Mouse (Mus musculus): ENCODE results near the gene Eml6.
A peak's percentile ranks its signal among the peaks of the same experiment; 100 is the strongest.
"Not testable (repeated sequence)": the region's sequence is repeated elsewhere in the genome, so short reads cannot be mapped to it uniquely, and the experiment has no call there.

The Eml6 gene

GRCm38 (mm10) chr11:29787473-29787872 lies 238.4 kb downstream of the Eml6 start:
- no peak for DNase-seq

GRCm38 (mm10) chr11:29786583-29787219 lies 239.1 kb downstream of the Eml6 start:
- DNase-seq, result no peak

- no peak for DNase-seq
Observed at GRCm38 (mm10) chr11:29779409-29780026, 246.3 kb downstream of the Eml6 start.

GRCm38 (mm10) chr11:29778936-29779335 lies 246.9 kb downstream of the Eml6 start:
- DNase-seq, result no peak

GRCm38 (mm10) chr11:29777964-29778363 lies 247.9 kb downstream of the Eml6 start:
- no peak for DNase-seq

GRCm38 (mm10) chr11:29774760-29775159 lies 251.1 kb downstream of the Eml6 start:
- DNase-seq, result no peak

GRCm38 (mm10) chr11:29774296-29774695 lies 251.5 kb downstream of the Eml6 start:
- DNase-seq, result no peak

GRCm38 (mm10) chr11:29772279-29772678 lies 253.6 kb downstream of the Eml6 start:
- DNase-seq, result no peak

- DNase-seq, result no peak
Observed at GRCm38 (mm10) chr11:29770666-29771400, 255.0 kb downstream of the Eml6 start.

GRCm38 (mm10) chr11:29768523-29768922 lies 257.3 kb downstream of the Eml6 start:
- DNase-seq, result no peak

GRCm38 (mm10) chr11:29766313-29766982 lies 259.4 kb downstream of the Eml6 start:
- no peak for DNase-seq

- peak; percentile 60 for DNase-seq
Observed at GRCm38 (mm10) chr11:29765063-29765462, 260.8 kb downstream of the Eml6 start.

GRCm38 (mm10) chr11:29762768-29763167 lies 263.1 kb downstream of the Eml6 start:
- DNase-seq, result no peak

GRCm38 (mm10) chr11:29761387-29761786 lies 264.4 kb downstream of the Eml6 start:
- peak; percentile 49 for DNase-seq

- no peak for DNase-seq
Observed at GRCm38 (mm10) chr11:29758617-29759016, 267.2 kb downstream of the Eml6 start.

- DNase-seq, result not testable (repeated sequence)
Observed at GRCm38 (mm10) chr11:29756007-29756406, 269.8 kb downstream of the Eml6 start.

GRCm38 (mm10) chr11:29751648-29752611 lies 273.9 kb downstream of the Eml6 start:
- DNase-seq, result no peak

GRCm38 (mm10) chr11:29751013-29751412 lies 274.8 kb downstream of the Eml6 start:
- DNase-seq, result no peak

GRCm38 (mm10) chr11:29749468-29749829 lies 276.4 kb downstream of the Eml6 start:
- no peak for DNase-seq

- DNase-seq, result no peak
Observed at GRCm38 (mm10) chr11:29748750-29749467, 276.9 kb downstream of the Eml6 start.

GRCm38 (mm10) chr11:29747881-29748280 lies 278.0 kb downstream of the Eml6 start:
- no peak for DNase-seq

GRCm38 (mm10) chr11:29747365-29747764 lies 278.5 kb downstream of the Eml6 start:
- no peak for DNase-seq

Data from cerebellum, adult 9-11 months (tissue).